Comparison of ENCODE assay signal across 12 mouse cellular contexts in the genomic region with DNA sequence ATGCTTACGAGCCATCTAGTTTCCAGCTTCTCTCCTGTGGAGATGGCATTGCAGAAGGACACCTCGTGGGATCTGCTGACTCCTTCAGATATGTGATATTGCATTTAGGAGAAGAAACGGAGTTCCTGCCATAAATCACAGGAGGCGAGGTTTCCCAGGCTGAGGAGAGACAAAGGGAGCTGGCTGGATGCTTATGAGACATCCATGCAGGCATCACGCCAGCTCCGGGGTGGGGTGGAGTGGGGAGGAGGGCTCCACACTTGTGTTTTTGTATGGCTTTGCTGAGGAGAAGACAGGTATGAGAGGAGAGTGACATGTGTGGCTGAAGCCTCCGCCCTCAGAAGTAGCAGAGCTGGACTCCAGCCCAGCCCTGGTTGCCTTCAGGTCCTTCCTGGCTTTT. TPM values are rescaled to one million over a fixed set of nuclear protein-coding genes. Genes with fewer than 3 reads are reported as not detected.
DNase-seq lines count a peak whose midpoint lies in the region; ATAC-seq and TF ChIP-seq lines count a peak whose summit lies in the region.
"Had no signal": no experiment of that assay in that cellular context is flagged by ENCODE, and none has a peak within 500 bp of the region (broad histone marks: within the 10 kb centered on the region; RNA-seq: fewer than 3 reads in every experiment).

No protein-coding gene starts in this region.

- no peak overlapping the region for H3K9ac ChIP-seq in heart, embryonic 13.5 days
- no peak overlapping the region for H3K9ac ChIP-seq in hindbrain, embryonic 14.5 days
- H3K9ac ChIP-seq: lung, embryonic 14.5 days had no signal

- intact Hi-C loops in heart, postnatal 10 days (cut with DNase I) = no loop called here

- H3K36me3 ChIP-seq in heart, embryonic 13.5 days = 0 out of 2 replicates have a peak, but pooled peaks cover 3% of the 10 kb centered on the region
- no peaks in the 10 kb centered on the region for H3K36me3 ChIP-seq in kidney, adult 2 months (ENCODE audit: control insufficient read depth, insufficient read depth, low read length)
- no peaks in the 10 kb centered on the region for H3K36me3 ChIP-seq in hindbrain, embryonic 14.5 days (replicated peaks; ENCODE audit: control insufficient read depth, insufficient read depth)

- H3K9me3 ChIP-seq in heart, embryonic 13.5 days = peaks cover 12% of the 10 kb centered on the region
- no peaks in the 10 kb centered on the region for H3K9me3 ChIP-seq in hindbrain, embryonic 14.5 days (ENCODE audit: control insufficient read depth, low read length)

- ATAC-seq in heart, embryonic 13.5 days (ENCODE audit: extremely low read depth, insufficient number of reproducible peaks, low FRiP score, low TSS enrichment) = no peak
- ATAC-seq in hindbrain, embryonic 14.5 days (ENCODE audit: low FRiP score) = no peak

- TF ChIP-seq POLR2A in kidney, adult 2 months (IDR thresholded peaks at IDR 0.05; ENCODE audit: low read depth, low read length) = no peak

- WGBS in heart, embryonic 13.5 days = 56% methylated on average over 7 of the region's 7 CpGs
- 34% methylated on average over 7 of the region's 7 CpGs for WGBS in kidney, adult 2 months
- 60% methylated on average over 7 of the region's 7 CpGs for WGBS in hindbrain, embryonic 14.5 days

- TF ChIP-seq CTCF in kidney, adult 2 months (conservative IDR thresholded peaks at IDR 0.05; ENCODE audit: insufficient read depth, insufficient read length, low read depth, low read length) = no peak

- DNase-seq in adrenal gland, postnatal 14 days = peak; percentile 20
- no peak for DNase-seq in adrenal gland, adult 2 months
- no peak for DNase-seq in heart, postnatal 10 days
- peak; percentile 10 for DNase-seq in kidney, postnatal 14 days
- no peak for DNase-seq in kidney, adult 2 months
- DNase-seq in hindbrain, embryonic 14.5 days (ENCODE audit: low spot score) = no peak
- DNase-seq in spleen, postnatal 14 days (ENCODE audit: low spot score in 2 of 2) = no peak
- DNase-seq: adrenal gland, postnatal 10 days; lung, embryonic 14.5 days; spleen, adult 18-20 months had no signal

- H3K4me3 ChIP-seq in heart, embryonic 13.5 days = no peak overlapping the region
- no peak overlapping the region for H3K4me3 ChIP-seq in kidney, adult 2 months (ENCODE audit: insufficient read depth, low read depth, low read length)
- H3K4me3 ChIP-seq in hindbrain, embryonic 14.5 days (replicated peaks; ENCODE audit: low read length) = no peak overlapping the region
- H3K4me3 ChIP-seq: megakaryocyte, embryonic 14.5 days had no signal

- H3K27ac ChIP-seq in heart, embryonic 13.5 days (replicated peaks) = 0 out of 2 replicates have a peak overlapping the region, but pooled peaks have one; percentile 24
- H3K27ac ChIP-seq in kidney, adult 2 months (ENCODE audit: insufficient read depth, low read depth, low read length) = no peak overlapping the region
- 0 out of 2 replicates have a peak overlapping the region, but pooled peaks have one; percentile 23 for H3K27ac ChIP-seq in hindbrain, embryonic 14.5 days

- no peak overlapping the region for H3K4me2 ChIP-seq in heart, embryonic 13.5 days
- H3K4me2 ChIP-seq in hindbrain, embryonic 14.5 days (replicated peaks) = no peak overlapping the region
- H3K4me2 ChIP-seq: lung, embryonic 14.5 days had no signal

- H3K27me3 ChIP-seq in heart, embryonic 13.5 days (replicated peaks) = no peaks in the 10 kb centered on the region
- H3K27me3 ChIP-seq in kidney, adult 2 months (replicated peaks; ENCODE audit: control insufficient read depth, insufficient read depth, low read length) = no peaks in the 10 kb centered on the region
- H3K27me3 ChIP-seq in hindbrain, embryonic 14.5 days (ENCODE audit: control insufficient read depth, insufficient read depth, low read length) = no peaks in the 10 kb centered on the region

- peaks cover 40% of the 10 kb centered on the region for H3K4me1 ChIP-seq in heart, embryonic 13.5 days
- no peaks in the 10 kb centered on the region for H3K4me1 ChIP-seq in kidney, adult 2 months (ENCODE audit: control insufficient read depth, insufficient read depth, low read length)
- H3K4me1 ChIP-seq in hindbrain, embryonic 14.5 days (replicated peaks; ENCODE audit: control insufficient read depth, insufficient read depth, low read length) = peaks cover 33% of the 10 kb centered on the region

RNA-seq across cellular contexts. Expression of a gene that starts 50.3 kb away (rescaled TPM):
- 2.0 and 2.5 TPM in 2 replicates for total RNA-seq in adrenal gland, postnatal 14 days (2021)
- total RNA-seq in adrenal gland, adult 2 months (2021) = 1 to 10 TPM; 4.6 to 5.2 TPM
- polyA plus RNA-seq in adrenal gland, adult 2 months (2012; rRNA removed) = 5.2 and 6.7 TPM in 2 replicates
- 4.9 and 5.5 TPM in 2 replicates for polyA plus RNA-seq in heart, embryonic 13.5 days (2015; fragmentation: Nextera tagmentation; extraction: Ambion mirVana)
- total RNA-seq in heart, postnatal 10 days (2021) = under 1 TPM; 0.93 to 0.97 TPM
- polyA plus RNA-seq in kidney, adult 2 months (2012; rRNA removed) = 6.7 and 7.5 TPM in 2 replicates
- polyA plus RNA-seq in hindbrain, embryonic 14.5 days (2014; fragmentation: Nextera tagmentation; extraction: Ambion mirVana) = 73.9 and 83.9 TPM in 2 replicates

Comparison
In these comparisons a context has a peak if more than half of its experiments do, and no peak if none do; other contexts are left out.
1. DNase-seq: peak in adrenal gland, postnatal 14 days (single experiment) and kidney, postnatal 14 days (single experiment); none in adrenal gland, adult 2 months (single experiment), heart, postnatal 10 days (0 of 2), kidney, adult 2 months (single experiment), hindbrain, embryonic 14.5 days (single experiment) and spleen, postnatal 14 days (0 of 2).